Mouse (Mus musculus): ENCODE measurements around the gene Taf4.

The Taf4 gene

DNA sequence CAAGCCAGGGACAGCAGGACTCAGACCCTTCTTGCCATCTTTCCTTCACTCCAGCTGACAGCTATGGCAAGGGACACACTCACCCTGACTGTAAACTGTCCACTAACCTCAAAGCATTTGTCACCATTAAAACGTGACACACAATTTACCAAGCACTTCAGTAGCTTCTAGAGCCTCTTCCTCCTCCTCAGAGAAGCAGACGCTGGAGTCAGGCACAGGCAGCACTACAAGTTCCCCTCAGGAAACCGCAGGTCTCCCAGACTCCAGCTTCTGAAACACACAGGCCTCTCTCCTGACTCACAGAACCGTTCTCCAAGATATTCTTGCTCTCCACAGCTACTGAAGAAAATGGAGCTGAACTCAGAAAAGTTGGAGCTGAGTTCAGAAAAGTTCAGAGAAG lies 39.4 kb downstream of the Taf4 start:
- no peak for DNase-seq (ENCODE audit: low spot score)

DNA sequence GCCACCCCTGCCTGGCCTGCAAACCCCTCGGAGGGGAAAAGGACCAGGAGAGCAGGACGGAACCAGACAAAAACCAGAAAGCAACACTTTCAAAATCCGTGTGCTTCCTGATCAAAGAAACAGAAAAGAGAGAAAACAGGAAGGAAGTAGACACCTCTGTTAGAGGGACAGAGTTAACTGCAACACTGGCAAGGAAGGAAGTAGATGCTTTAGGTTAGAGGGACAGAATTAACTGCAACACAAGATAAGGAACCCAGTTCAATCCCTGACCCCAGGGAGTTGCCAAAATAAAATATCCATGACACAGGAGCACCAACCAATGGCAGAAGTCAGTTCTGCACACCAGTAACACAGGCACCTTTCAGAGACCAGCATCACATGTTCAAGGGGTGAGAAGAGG lies 42.3 kb downstream of the Taf4 start:
- no peak for DNase-seq (ENCODE audit: low spot score)

DNA sequence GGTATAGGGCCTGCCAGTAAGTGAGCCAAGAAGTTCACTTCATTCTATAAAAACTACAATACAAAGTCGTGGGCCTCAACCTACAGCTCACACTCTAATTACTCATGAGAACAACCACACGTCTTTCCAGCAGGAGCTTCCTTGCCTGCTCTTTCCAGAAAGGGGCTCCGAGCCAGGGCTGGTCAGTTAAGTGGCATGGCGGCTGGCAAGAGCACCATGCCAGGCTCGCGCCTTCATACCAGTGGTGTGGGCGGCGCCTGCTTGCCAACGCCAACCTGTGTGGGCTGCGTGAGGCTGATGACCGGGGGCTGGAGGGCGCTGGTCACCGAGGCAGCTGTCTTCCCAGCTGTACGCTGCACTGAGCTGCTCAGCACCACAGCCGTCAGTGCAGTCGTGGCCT lies 44.7 kb downstream of the Taf4 start:
- no peak for DNase-seq (ENCODE audit: low spot score)

DNA sequence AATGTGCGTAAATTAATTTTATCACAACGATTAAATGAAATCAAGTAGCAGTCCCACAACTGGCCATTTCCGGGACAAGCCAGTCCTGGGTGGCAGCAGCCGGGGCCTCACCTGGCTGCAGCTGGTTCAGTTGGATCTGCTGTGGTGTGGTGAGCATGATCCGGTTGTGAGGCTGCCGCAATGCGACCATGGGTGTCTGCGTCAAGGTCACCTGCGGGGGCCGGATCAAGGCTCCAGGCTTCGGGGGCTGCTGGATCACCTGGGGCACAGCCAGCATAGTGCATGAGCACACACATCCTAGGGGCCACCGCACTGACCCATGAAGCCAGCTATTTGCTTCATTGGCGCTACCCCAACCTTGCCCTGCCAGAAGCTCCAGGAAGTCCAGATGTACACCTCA lies 47.3 kb downstream of the Taf4 start:
- no peak for DNase-seq (ENCODE audit: low spot score)

DNA sequence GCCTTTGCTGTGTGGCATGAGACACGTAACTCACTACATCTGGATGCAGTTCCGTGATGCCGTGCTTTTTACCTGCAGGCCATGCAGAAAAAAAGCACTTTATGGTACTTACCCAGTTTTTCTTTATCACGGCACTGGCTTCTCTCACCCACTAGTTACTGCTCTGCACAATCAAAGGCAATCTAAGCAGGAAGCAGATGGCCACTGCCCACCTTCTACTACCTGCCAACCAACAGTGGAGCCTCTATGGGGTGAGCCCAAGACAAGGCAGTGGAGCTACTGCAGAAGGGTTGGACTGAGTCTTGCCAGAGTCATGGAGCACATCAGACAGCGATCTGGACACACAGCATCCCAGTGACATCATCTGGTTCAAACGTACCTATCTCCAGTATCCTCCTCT lies 52.4 kb downstream of the Taf4 start:
- DNase-seq (ENCODE audit: low spot score) = no peak

DNA sequence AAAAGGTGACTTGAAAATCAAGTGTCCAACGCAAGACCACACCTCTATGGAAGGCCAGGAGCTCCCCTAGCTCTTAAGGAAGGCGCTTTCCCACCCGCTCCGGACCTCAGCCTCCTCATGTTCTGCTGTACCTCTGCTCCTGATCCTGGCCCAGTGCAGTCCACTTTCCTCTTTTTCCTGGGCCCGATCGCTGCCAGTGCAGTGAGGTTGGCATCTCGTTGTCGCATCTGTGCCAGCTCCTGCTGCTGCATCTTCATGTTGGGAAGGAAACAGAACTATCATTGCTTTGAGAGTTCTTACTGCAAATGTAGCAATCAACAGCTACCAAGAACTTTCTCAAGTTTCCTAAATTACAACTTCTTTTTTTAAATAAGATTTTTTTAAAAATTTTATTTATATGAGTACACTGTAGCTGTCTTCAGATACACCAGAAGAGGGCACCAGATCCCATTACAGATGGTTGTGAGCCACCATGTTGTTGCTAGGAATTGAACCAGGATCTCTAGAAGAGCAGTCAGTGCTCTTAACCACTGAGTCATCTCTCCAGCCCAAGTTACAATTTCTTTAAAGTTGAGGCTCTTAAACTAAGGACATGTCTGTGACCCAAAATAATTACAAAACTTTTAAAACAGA lies 55.3 kb downstream of the Taf4 start:
- DNase-seq (ENCODE audit: low spot score) = no peak

DNA sequence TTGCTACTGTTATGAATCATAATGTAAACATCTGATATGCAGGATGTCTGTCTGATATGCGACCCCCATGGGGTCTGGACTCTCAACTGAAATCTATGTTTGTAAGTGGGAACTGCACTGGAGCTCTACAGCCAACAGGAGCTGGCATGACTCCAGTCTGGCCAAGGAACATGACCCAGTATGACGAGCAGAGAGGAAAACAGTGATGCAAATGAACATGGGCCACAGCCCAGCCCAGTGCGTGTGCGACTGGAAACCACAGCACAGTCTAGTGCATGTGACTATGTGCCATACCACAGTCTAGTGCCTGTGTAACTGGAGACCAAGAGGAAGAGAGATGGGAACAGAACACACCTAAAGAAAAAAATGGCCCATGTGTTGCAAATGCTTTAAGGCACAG lies 56.4 kb downstream of the Taf4 start:
- DNase-seq (ENCODE audit: low spot score) = no peak

DNA sequence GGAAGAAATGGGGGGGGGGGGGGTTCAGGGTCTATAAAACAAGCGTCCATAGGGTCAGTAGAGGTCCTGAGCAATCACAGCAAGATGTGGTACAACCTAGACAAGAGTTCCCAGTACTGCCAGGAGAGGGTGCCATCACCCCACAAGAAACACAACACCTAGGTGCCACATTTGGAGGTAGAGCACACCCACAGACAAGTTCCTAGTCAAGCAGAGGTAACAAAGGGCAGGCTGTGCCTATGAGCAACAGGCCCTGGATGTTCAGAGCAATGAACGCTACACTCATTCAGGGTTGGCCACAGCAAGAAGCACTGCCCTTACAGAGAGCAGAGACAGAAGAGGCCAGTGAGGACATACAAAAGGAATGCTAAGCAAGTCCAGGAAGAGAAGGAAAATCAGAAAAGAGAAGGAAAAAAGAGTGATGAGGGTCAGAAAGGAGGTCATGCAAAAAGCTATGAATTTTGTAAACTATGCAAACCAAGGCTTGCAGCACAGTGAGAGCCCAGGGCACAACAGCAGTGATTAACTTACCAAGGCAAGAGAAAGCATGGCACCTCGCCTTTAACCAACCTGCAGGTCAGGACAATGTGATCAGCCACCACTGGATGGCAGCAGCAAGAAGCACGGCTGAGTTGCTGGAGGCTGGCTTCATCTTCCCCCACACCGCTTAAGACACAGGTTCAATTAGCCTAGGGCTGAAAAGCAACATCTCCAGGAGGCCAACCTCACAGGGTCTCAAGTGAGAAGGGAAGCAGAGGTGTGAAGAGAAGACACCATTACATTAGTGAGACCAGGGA lies 59.4 kb downstream of the Taf4 start:
- peak; percentile 69 for DNase-seq (ENCODE audit: low spot score)

DNA sequence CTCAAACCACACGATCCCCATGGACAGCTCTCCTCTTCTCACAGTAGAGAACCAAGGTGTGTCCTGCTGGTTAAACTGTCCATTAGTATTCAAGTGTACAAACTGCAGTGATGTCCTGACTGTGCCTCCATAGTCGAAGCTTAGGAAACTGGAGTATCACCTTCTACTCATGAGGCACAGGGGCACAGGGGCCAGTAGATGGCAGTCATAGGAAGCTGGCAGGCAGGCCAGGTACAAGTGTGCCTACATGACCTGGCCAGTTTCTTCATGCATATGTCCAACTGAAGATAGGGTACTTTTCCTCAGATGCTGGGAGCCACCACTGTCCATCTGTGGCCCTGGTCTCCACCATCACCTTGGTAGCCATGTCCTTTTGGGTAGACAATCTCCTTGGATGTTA lies 62.2 kb downstream of the Taf4 start:
- no peak for DNase-seq (ENCODE audit: low spot score)

DNA sequence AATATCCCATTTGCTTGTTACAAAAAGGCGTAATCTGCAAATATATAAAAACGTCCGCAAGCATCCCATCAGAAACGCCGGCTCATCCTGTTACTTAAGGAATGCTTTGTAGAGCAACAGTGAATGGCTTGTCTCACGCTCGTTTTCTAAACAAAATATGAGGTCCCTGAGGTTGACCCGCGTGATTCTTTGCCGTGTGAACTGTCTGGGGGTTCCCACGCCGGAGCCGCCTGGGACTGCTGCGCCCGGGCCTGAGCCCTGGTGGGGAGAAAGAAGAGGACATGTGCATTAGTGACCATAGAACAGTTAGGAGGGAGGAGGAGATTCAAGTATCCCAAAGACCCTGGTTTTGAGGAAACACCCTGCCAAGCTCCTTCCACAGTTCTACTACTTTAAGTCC lies 63.1 kb downstream of the Taf4 start:
- DNase-seq (ENCODE audit: low spot score) = no peak

DNA sequence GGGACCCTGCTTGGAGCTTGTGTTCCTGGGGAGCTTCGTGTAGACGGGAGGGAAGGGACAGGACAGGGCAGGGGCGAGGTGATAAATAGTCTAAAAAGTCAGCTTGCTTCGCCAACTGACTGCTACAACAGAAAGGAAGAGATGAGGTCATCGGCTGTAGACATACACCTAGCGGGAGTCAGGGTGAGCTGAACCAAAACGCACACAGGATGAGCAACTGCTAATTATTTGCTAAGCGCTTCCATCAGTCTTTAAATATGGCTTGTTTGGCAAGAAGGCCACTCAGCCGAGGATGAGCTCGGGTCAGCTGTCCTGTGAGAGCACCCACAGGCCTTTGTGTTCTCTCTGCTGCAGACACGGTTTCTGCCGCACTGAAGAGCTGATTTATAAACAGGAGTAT lies 63.5 kb downstream of the Taf4 start:
- no peak for DNase-seq (ENCODE audit: low spot score)

DNA sequence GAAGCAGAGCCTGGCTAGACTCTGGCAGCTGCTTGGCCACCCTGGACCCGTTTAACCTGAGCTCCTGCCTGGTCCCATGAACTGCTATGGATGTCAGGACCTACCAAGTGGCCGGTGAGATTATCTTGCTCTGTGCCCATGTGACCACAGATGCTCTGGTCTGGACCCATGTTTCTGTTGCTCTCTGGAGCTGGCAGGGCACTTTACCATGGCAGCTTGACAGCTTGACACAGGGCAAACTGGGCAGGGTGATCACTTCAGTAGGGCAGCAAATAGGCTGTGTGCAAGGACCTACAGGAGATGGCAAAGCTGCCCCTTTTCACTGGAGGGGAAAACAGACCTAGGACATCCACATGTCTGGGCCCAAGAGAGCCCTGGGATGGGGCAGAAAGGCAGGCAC lies 79.5 kb downstream of the Taf4 start:
- DNase-seq (ENCODE audit: low spot score) = no peak

DNA sequence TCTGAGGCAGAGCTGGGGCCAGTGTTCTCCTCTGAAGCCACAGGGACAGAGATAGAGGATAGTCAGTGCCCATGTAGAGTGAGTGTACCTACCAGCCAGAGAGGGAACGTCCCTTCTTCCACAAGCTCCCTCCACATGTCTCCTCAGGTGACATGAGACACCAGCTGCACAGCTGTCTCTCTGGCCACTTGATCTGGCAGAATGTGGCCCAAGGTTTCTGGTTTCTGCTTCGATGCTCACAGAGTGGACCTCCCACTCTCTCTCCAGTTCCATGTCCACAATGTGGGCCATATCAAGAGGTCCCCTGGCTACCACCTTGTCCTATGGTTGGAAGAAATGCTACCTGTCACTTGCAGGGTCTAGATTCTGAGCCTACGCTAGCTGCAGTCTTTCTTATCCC lies 85.4 kb downstream of the Taf4 start:
- DNase-seq (ENCODE audit: low spot score) = no peak

DNA sequence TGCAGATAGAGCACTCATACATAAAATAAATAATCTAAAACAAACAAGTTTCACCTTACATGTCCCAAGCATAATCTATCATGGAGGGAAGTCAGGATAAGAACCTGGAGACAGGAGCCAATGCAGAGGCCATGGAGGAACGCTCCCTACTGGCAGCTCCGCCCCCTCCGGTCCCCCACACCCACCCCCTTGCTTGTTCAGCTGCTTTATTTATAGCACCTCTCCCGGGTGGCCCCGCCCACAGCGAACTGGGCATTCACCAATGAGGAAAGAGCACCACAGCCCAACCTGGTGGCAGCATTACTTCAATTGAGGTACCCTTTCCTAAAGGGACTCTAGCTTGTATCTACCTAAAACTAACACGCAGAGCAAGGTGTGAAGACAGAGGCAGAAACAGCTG lies 91.9 kb downstream of the Taf4 start:
- no peak for DNase-seq (ENCODE audit: low spot score)

DNA sequence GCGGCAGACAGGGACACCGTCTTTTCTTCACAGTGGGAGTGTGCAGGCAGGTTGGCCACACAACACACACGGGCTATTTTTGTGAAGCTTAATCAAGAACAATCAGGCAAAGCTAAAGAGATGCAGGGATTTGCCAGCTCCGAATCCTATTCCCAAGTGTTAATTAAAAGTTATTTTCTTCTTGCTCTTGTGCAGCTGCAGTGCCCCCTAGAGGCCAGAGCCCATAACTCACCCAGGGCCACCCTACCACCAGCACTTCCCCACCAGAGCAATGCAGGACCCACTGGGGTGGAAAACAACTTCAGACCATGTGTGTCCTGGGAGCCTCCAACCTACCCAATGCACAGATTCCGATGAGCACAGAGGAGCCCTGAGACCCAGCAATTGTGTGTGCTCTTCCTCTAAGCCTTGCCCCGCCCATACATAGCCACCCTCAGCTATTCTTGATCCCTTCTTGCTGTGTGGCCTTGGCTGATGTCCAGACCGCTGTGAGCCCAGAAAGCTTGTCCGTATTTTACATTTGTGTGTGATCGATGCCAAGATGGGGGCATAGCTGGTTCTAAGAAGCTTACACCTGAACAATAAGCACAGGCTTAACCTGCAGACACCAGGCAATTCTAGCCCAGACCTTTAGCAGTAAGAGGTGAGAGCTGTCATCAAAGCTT lies 98.8 kb downstream of the Taf4 start:
- no peak for DNase-seq (ENCODE audit: low spot score)

DNA sequence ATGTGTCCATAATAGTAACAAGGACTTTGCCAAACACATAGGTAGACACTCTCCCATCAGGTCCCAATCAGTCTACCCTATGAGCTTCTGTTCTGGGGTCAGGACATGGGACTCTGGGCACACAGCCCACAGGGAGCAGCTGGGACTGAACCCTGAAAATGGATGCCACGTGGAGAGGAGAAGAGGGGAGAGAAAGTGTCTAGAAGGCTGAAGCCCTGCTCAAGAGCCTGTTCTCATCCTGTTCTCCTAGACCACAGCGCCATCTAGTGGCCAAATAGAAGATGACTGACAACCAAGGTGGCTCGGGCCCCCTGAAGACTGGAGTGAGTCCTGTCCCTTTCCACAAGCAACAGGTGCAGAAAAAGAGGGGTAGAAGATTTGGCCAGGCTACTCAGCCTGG lies 101.3 kb downstream of the Taf4 start:
- peak; percentile 32 for DNase-seq (ENCODE audit: low spot score)

DNA sequence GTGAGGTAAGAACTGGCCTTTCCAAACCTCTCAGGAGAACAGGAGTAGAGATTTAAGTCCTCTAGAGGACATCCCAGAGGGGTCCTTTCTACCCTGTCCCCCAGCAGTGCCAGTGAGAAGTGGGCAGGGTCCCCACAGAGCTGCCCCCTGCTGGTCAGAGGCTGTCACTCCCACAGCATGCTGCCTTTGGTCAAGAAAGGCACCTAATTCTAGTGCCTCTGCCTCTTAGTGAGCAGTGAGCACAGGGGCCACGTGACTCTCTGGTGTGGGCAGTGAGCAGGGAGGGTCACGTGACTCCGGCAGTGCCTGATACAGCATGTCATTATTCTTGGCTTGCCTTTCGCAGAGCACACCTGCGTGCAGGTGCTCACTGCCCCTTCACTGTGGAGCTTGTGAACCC lies 103.1 kb downstream of the Taf4 start:
- no peak for DNase-seq (ENCODE audit: low spot score)

DNA sequence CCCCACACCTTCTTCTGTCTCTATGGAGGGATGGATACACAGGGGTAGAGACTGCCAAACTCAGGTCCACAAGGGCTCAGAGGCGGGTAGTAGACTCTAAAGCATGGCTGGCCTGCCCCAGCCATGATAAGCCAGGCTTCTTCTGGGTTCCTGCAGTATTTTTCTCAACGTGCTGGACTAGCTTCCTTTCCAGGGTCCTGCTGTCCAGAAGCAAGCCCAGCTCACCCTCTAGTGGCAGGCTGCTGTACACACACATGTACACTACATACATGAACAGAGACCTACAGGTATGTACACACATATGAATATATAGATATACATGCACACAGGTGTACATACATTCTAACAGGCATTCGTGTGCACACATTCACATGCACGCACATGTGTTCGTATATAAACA lies 103.7 kb downstream of the Taf4 start:
- DNase-seq (ENCODE audit: low spot score) = no peak

DNA sequence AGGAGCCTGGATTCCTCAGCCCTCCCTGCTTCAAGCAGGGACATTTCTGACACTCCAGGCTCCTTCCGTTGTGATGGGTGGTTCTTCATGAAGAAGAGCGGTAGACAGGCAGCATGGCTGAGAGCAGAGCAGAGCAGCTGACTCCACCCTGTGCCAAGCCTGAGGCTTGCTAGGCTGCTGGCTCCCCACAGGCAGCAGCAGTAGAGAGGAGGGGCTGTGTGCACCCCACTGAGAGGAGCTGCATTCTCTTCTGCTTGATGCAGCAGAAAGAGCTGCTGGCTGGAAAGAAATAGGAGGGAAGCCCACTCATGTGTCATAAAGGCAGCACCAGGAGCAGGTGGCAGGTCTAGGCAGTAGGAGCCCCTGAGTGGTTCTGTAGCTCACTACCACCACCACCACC lies 106.6 kb downstream of the Taf4 start:
- no peak for DNase-seq (ENCODE audit: low spot score)

DNA sequence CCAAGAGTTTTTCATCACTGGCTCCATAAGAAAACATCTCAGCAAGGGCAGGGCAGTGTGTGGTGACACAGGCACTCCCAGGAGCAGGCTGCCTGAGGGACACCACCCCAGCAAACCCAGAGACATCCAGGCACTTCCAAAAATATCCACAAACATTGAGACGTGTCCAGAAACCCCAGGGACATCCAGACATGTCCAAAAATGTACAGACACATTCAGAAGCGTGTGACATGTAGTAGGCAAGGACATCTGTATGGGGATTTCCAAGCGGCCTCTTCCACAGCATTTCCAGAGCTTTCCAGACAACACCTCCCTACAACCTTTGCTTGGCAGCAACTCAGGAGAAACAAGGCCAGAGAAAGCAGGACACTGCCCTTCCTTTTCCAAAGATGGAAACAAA lies 108.8 kb downstream of the Taf4 start:
- DNase-seq (ENCODE audit: low spot score) = no peak

DNA sequence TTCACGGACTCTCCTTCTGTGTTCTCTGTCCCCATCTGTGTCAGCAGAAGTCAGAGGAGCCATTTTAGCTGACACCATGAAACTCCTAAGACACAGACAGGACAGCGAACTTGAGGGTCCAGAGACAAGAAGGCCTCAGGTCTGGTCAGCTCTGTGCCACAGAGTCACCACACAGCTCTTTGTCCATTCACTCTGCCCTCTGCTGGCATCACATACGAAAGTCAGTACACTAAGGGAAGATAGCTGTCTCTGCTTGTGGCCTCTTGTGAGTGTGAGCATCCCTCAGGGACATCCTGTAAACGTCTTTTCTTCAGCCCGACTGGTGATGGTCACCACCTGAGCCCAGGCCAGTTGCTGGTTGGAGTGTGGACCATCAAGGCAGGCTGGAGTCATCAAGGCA lies 111.3 kb downstream of the Taf4 start:
- DNase-seq (ENCODE audit: low spot score) = no peak

DNA sequence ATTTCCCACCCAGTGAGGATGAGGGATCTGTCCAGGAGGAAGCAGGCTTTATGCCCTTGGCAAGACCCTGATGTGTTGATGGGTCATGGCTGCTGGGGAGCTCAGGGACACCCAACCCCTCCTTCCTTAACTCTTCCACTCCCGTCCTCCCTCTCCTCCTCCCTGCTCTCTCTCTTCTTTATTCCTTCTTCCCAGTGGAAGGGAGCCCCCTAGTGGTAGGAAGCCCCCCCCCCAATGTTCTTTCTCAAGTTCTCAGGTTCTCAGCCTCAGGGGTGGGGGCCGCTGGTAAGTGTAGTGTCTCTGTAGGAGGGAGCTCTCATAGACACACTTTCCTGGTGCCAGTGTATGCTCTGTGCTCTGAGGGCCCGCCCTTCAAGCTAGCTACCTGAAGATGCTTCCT lies 113.2 kb downstream of the Taf4 start:
- DNase-seq (ENCODE audit: low spot score) = no peak

DNA sequence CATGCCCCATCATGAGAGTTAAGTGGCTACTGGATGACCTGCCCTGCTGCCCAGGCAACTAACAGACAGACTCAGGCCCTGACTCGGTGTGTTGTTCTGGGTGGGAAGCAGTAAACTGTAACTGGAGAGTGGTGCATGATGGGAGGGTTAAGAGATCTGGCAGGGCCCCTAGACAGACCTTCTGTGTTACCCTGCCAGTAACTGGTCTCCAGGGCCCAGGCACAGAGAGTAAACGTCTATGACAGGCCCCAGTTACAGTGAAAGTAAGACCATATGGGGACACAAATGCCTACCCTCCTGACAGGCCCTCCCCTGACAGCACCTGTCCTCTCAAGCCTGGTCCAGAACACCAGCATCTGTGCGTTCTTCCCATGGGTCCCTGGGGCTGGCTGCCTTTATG lies 113.8 kb downstream of the Taf4 start:
- DNase-seq (ENCODE audit: low spot score) = no peak
